Mouse (Mus musculus) forebrain, embryonic 16.5 days (tissue): ENCODE results near the gene Hnrnpm. TPM values are rescaled to one million over a fixed set of nuclear protein-coding genes. Genes with fewer than 3 reads are reported as not detected.
"Not testable (repeated sequence)": the region's sequence is repeated elsewhere in the genome, so short reads cannot be mapped to it uniquely, and the experiment has no call there.

ENCODE experiments used
- ATAC-seq: fragments of 200-750 bp; cut with Nextera tagmentation; 2 replicates; pipeline ENCODE4 v1.8.0; 2017; ENCODE audit warnings: mild to moderate bottlenecking, moderate library complexity
- H3K27ac ChIP-seq: fragments of 300-500 bp; sonication (generic); 2 replicates; pipeline ENCODE4 v1.5.1; 2014; ENCODE audit warnings: low read length, control low read depth
- H3K27me3 ChIP-seq: fragments of 300-500 bp; sonication (generic); replicated peaks from 2 replicates; pipeline ENCODE4 v1.6.1; 2014; ENCODE audit warnings: low read length; ENCODE audit not compliant: control insufficient read depth, insufficient read depth
- H3K36me3 ChIP-seq: fragments of 300-500 bp; sonication (generic); 2 replicates; pipeline ENCODE4 v1.6.1; 2014; ENCODE audit not compliant: control insufficient read depth, insufficient read depth
- H3K4me1 ChIP-seq: fragments of 300-500 bp; sonication (generic); replicated peaks from 2 replicates; pipeline ENCODE4 v1.6.1; 2014; ENCODE audit warnings: low read length; ENCODE audit not compliant: control insufficient read depth, insufficient read depth
- H3K4me2 ChIP-seq: fragments of 300-500 bp; sonication (generic); 2 replicates; pipeline ENCODE4 v1.6.1; 2014; ENCODE audit warnings: mild to moderate bottlenecking, low read length, control low read depth
- H3K4me3 ChIP-seq: fragments of 300-500 bp; sonication (generic); replicated peaks from 2 replicates; pipeline ENCODE4 v1.5.1; 2014; ENCODE audit warnings: mild to moderate bottlenecking, low read length, control low read depth
- H3K9ac ChIP-seq: fragments of 300-500 bp; sonication (generic); replicated peaks from 2 replicates; pipeline ENCODE4 v1.6.1; 2014; ENCODE audit warnings: low read depth, low read length, control low read depth
- H3K9me3 ChIP-seq: fragments of 300-500 bp; sonication (generic); 2 replicates; pipeline ENCODE4 v1.6.1; 2016; ENCODE audit warnings: low read length; ENCODE audit not compliant: control insufficient read depth
- WGBS: fragments of 180-500 bp; shearing (Covaris S2); extraction: QIAGEN DNeasy Blood & Tissue Kit; methylation state at CpG from one replicate; pipeline ENCODE4 v1.1.7; 2014; 5-methylcytosine and 5-hydroxymethylcytosine counted together
- polyA plus RNA-seq: library from polyadenylated mRNA; unstranded; fragments of >200 nt; fragmentation: Nextera tagmentation; extraction: Ambion mirVana; gene quantifications from 2 replicates; pipeline ENCODE4 v1.2.1, GENCODE M21; 2015

Gene Hnrnpm
- polyA plus RNA-seq, 1 experiment from 2014 or later: 255 TPM

GRCm38 (mm10) chr17:33627281-33627680, 59.4 kb downstream of the Hnrnpm start:
- no peak for ATAC-seq
- 86% methylated on average over 3 of the region's 3 CpGs for WGBS

GRCm38 (mm10) chr17:33613726-33614125, 72.9 kb downstream of the Hnrnpm start:
- H3K9me3 ChIP-seq, ATAC-seq, H3K36me3 ChIP-seq, H3K27ac ChIP-seq, H3K4me1 ChIP-seq, H3K4me2 ChIP-seq, H3K4me3 ChIP-seq, H3K27me3 ChIP-seq, H3K9ac ChIP-seq: not testable (repeated sequence)
- 81% methylated on average over 5 of the region's 5 CpGs for WGBS

More at GRCm38 (mm10) chr17:33627281-33627680, 59.4 kb downstream of the Hnrnpm start:
- H3K36me3 ChIP-seq: no peaks in the 10 kb centered on the region
- peaks cover 25% of the 10 kb centered on the region for H3K4me1 ChIP-seq
- no peak overlapping the region for H3K4me2 ChIP-seq
- no peak overlapping the region for H3K27ac ChIP-seq
- no peak overlapping the region for H3K4me3 ChIP-seq
- H3K9ac ChIP-seq: no peak overlapping the region
- no peaks in the 10 kb centered on the region for H3K9me3 ChIP-seq
- no peaks in the 10 kb centered on the region for H3K27me3 ChIP-seq

- Histone ChIP-seq H3K9me3 (no peaks in the 10 kb centered on the region), H3K4me2 (no peak overlapping the region), H3K27ac (no peak overlapping the region), H3K4me3 (no peak overlapping the region), H3K9ac (no peak overlapping the region), H3K27me3 (no peaks in the 10 kb centered on the region), H3K36me3 (no peaks in the 10 kb centered on the region), H3K4me1 (no peaks in the 10 kb centered on the region)
- WGBS: 82% methylated on average over 7 of the region's 7 CpGs
- no peak for ATAC-seq
Observed at GRCm38 (mm10) chr17:33610548-33610947, 76.1 kb downstream of the Hnrnpm start.

- no peak overlapping the region for H3K27ac ChIP-seq
- no peaks in the 10 kb centered on the region for H3K36me3 ChIP-seq
- no peaks in the 10 kb centered on the region for H3K27me3 ChIP-seq
- no peak overlapping the region for H3K4me2 ChIP-seq
- H3K9ac ChIP-seq: no peak overlapping the region
- no peak for ATAC-seq
- WGBS: 88% methylated on average over 2 of the region's 2 CpGs
- H3K4me1 ChIP-seq: no peaks in the 10 kb centered on the region
- H3K9me3 ChIP-seq: no peaks in the 10 kb centered on the region
- H3K4me3 ChIP-seq: no peak overlapping the region
Observed at GRCm38 (mm10) chr17:33607273-33607672, 79.4 kb downstream of the Hnrnpm start.

- no peaks in the 10 kb centered on the region for H3K4me1 ChIP-seq
- WGBS: 85% methylated on average over 12 of the region's 12 CpGs
Observed at GRCm38 (mm10) chr17:33601947-33602346, 84.7 kb downstream of the Hnrnpm start.

GRCm38 (mm10) chr17:33600831-33601230, 85.8 kb downstream of the Hnrnpm start:
- Histone ChIP-seq H3K9ac (no peak overlapping the region), H3K36me3 (no peaks in the 10 kb centered on the region), H3K4me1 (no peaks in the 10 kb centered on the region), H3K27ac (no peak overlapping the region), H3K9me3 (no peaks in the 10 kb centered on the region), H3K4me3 (no peak overlapping the region), H3K27me3 (no peaks in the 10 kb centered on the region), H3K4me2 (no peak overlapping the region)
- ATAC-seq: no peak
- 65% methylated on average over 3 of the region's 3 CpGs for WGBS

More at GRCm38 (mm10) chr17:33601947-33602346, 84.7 kb downstream of the Hnrnpm start:
- no peaks in the 10 kb centered on the region for H3K36me3 ChIP-seq
- H3K27ac ChIP-seq: no peak overlapping the region
- no peak overlapping the region for H3K4me2 ChIP-seq
- no peak overlapping the region for H3K9ac ChIP-seq
- H3K27me3 ChIP-seq: no peaks in the 10 kb centered on the region
- no peak overlapping the region for H3K4me3 ChIP-seq
- H3K9me3 ChIP-seq: no peaks in the 10 kb centered on the region
- no peak for ATAC-seq

- Histone ChIP-seq H3K27ac (no peak overlapping the region), H3K9ac (no peak overlapping the region), H3K36me3 (no peaks in the 10 kb centered on the region), H3K27me3 (no peaks in the 10 kb centered on the region), H3K4me3 (no peak overlapping the region), H3K9me3 (no peaks in the 10 kb centered on the region), H3K4me1 (no peaks in the 10 kb centered on the region), H3K4me2 (no peak overlapping the region)
- no peak for ATAC-seq
- 86% methylated on average over 8 of the region's 8 CpGs for WGBS
Observed at GRCm38 (mm10) chr17:33599836-33600475, 86.7 kb downstream of the Hnrnpm start.

GRCm38 (mm10) chr17:33598506-33598905, 88.2 kb downstream of the Hnrnpm start:
- Histone ChIP-seq H3K9me3 (no peaks in the 10 kb centered on the region), H3K4me3 (no peak overlapping the region), H3K36me3 (no peaks in the 10 kb centered on the region), H3K4me1 (no peaks in the 10 kb centered on the region), H3K27ac (no peak overlapping the region), H3K9ac (no peak overlapping the region), H3K27me3 (no peaks in the 10 kb centered on the region), H3K4me2 (no peak overlapping the region)
- WGBS: 87% methylated on average over 5 of the region's 5 CpGs
- no peak for ATAC-seq

GRCm38 (mm10) chr17:33597271-33597670, 89.4 kb downstream of the Hnrnpm start:
- Histone ChIP-seq H3K4me3 (no peak overlapping the region), H3K36me3 (no peaks in the 10 kb centered on the region), H3K9me3 (no peaks in the 10 kb centered on the region), H3K9ac (no peak overlapping the region), H3K27ac (no peak overlapping the region), H3K4me1 (no peaks in the 10 kb centered on the region), H3K27me3 (no peaks in the 10 kb centered on the region), H3K4me2 (no peak overlapping the region)
- no peak for ATAC-seq
